Mouse (Mus musculus) limb, embryonic 10.5 days (tissue): ENCODE measurements around the gene Lifr. TPM values are rescaled to one million over a fixed set of nuclear protein-coding genes. Genes with fewer than 3 reads are reported as not detected.
A peak's percentile ranks its signal among the peaks of the same experiment; 100 is the strongest.

Source experiments
- DNase-seq: peaks from one replicate; pipeline ENCODE4 v3.0.0-alpha.2; 2017; ENCODE audit warnings: low spot score
- H3K27ac ChIP-seq: fragments of 300-500 bp; sonication (generic); 2 replicates; pipeline ENCODE4 v1.5.1; 2016; ENCODE audit warnings: mild to moderate bottlenecking
- H3K27me3 ChIP-seq: fragments of 300-500 bp; sonication (generic); 2 replicates; pipeline ENCODE4 v1.6.1; 2016; ENCODE audit warnings: low read depth, mild to moderate bottlenecking; ENCODE audit not compliant: poor library complexity, severe bottlenecking
- H3K36me3 ChIP-seq: fragments of 300-500 bp; sonication (generic); 2 replicates; pipeline ENCODE4 v1.6.1; 2016; ENCODE audit warnings: mild to moderate bottlenecking, moderate library complexity
- H3K4me1 ChIP-seq: fragments of 300-500 bp; sonication (generic); 2 replicates; pipeline ENCODE4 v1.6.1; 2016
- H3K4me3 ChIP-seq: fragments of 300-500 bp; sonication (generic); 2 replicates; pipeline ENCODE4 v1.5.1; 2016; ENCODE audit warnings: mild to moderate bottlenecking, moderate library complexity
- H3K9me3 ChIP-seq: fragments of 300-500 bp; sonication (generic); replicated peaks from 2 replicates; pipeline ENCODE4 v1.6.1; 2016; ENCODE audit warnings: mild to moderate bottlenecking
- WGBS: fragments of 180-500 bp; shearing (Covaris S2); methylation state at CpG from one replicate; pipeline ENCODE4 v1.1.7; 2016; 5-methylcytosine and 5-hydroxymethylcytosine counted together
- polyA plus RNA-seq: library from polyadenylated mRNA; unstranded; fragments of >200 nt; fragmentation: Nextera tagmentation; extraction: Ambion mirVana; gene quantifications from 2 replicates; pipeline ENCODE4 v1.2.1, GENCODE M21; 2016

The Lifr gene
- polyA plus RNA-seq, 1 experiment from 2014 or later, result 12.1 TPM

- WGBS, result 92% methylated on average over 6 of the region's 6 CpGs
- no peaks in the 10 kb centered on the region; the same call in none of the 2 replicates for H3K4me1 ChIP-seq
Observed at GRCm38 (mm10) chr15:7187682-7188081, 97.3 kb downstream of the Lifr start.

DNA sequence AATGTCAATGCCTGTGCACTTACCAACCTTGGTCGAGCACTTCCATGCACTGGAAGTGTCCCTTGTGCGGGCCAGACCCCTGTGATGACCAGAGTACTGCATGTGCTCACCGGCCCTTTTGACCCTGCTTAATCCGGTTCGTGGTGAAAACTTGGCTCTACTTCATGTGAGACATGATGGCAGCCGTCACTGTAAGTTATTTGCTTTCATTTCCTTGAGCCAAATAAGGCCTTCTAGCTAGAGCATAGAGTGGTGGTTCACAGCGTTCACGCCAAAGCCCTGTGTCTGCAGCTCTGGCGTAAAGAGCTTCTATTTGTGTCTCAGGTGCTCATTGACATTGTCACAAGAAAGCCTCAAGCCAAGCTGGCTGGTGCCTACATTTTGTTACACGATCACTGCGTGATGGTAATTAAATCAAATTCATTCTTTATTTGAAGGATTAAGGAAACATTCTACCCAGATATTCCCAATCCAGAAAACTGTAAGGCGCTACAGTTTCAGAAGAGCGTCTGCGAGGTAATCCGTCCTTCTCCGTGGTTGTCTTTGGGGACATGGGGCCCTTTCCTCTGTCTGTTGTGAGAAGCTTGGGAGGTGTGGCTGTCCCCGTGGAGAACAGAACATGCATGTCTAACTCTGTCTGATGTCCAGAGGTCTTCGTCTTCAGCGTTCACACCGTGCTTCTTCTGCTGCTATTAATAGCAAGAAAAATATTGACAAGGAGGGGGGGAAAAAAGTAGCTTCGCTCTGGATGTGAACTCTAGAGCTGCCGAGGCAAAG, 99.5 kb downstream of the Lifr start:
- DNase-seq, result no peak

More at GRCm38 (mm10) chr15:7187682-7188081, 97.3 kb downstream of the Lifr start:
- H3K27me3 ChIP-seq, result no peaks in the 10 kb centered on the region
- peaks cover 68% of the 10 kb centered on the region for H3K36me3 ChIP-seq
- H3K9me3 ChIP-seq, result no peaks in the 10 kb centered on the region
- DNase-seq, result no peak
- no peak overlapping the region for H3K27ac ChIP-seq
- H3K4me3 ChIP-seq, result no peak overlapping the region

DNA sequence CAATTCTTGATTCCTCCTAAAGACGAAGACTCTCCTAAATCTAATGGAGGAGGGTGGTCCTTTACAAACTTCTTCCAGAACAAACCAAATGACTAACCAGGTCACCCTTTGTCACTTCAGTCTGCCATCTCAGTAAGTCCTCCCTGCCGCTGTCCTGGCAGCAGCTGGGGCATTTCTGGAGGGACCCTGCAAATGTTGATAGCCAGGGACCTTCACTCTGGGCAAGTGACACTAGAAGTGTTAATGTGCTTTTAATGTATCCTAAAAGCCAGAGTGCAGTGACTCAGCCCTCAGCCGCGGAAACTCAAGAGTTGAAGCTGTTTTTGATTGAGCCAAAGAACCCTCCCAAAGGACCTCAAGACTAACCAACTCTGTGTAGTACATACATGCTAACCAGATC, 100.7 kb downstream of the Lifr start:
- H3K27ac ChIP-seq, result no peak overlapping the region
- no peaks in the 10 kb centered on the region for H3K9me3 ChIP-seq
- 79% methylated on average over 4 of the region's 4 CpGs for WGBS
- DNase-seq, result no peak
- H3K36me3 ChIP-seq, result peaks cover 43% of the 10 kb centered on the region
- H3K4me1 ChIP-seq, result peaks cover 29% of the 10 kb centered on the region
- H3K4me3 ChIP-seq, result no peak overlapping the region
- H3K27me3 ChIP-seq, result no peaks in the 10 kb centered on the region

More for the DNA sequence above, 99.5 kb downstream of the Lifr start:
- Histone ChIP-seq H3K27ac (no peak overlapping the region; the same call in 1 of the 2 replicates), H3K4me3 (no peak overlapping the region), H3K9me3 (no peaks in the 10 kb centered on the region), H3K27me3 (no peaks in the 10 kb centered on the region), H3K4me1 (peaks cover 18% of the 10 kb centered on the region), H3K36me3 (peaks cover 55% of the 10 kb centered on the region)
- WGBS, result 94% methylated on average over 22 of the region's 22 CpGs

DNA sequence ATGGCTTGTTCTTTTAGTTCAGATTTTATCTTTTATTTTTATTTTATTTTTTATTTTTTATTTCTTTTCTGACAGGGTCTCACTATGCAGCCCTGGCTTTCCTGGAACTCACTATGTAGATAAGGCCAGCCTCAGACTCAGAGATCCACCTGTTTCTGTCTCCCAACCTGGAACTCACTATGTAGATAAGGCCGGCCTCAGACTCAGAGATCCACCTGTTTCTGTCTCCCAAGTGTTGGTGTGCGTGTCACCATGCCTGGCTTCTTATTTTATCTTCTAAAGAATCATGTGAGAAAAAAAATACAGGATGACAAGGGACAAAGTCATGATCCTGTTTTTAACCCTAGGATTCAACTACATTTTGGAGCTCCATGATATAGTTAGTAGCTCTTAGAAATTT, 102.2 kb downstream of the Lifr start:
- no peak for DNase-seq
- Histone ChIP-seq H3K4me1 (peaks cover 31% of the 10 kb centered on the region), H3K36me3 (peaks cover 30% of the 10 kb centered on the region), H3K4me3 (no peak overlapping the region), H3K9me3 (no peaks in the 10 kb centered on the region), H3K27ac (no peak overlapping the region), H3K27me3 (no peaks in the 10 kb centered on the region)
- WGBS, result 89% methylated on average over 2 of the region's 2 CpGs

DNA sequence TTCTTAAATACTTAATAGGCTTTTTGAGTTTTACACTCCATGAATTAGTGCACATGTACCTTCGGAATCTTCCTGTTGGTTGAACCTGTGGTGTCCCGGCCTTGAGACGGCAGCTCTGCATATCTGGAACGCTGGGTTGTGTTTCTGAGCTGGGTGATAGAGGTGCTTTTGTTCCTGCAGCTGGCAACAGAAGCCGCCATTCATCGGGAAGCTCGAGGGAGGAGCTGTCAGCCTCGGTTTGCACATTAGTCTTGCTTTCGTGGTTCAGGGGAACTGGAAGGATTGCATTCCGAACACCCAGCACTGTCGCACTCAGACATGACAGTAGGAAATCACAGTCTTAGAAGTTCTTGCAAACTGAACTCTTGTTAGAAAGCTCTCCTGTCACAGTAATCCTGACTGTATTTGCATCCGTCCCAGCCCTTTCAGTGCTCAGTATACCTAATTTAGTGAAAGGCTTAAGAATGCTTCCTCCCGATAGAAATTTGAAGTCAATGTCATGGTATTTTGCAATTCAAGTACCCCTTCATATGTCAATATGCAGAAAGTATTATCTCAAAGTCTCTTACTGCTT, 103.8 kb downstream of the Lifr start:
- Histone ChIP-seq H3K36me3 (peaks cover 28% of the 10 kb centered on the region), H3K4me1 (peaks cover 46% of the 10 kb centered on the region), H3K27ac (peak overlapping the region; percentile 50; the same call in 1 of the 2 replicates), H3K4me3 (no peak overlapping the region), H3K9me3 (no peaks in the 10 kb centered on the region), H3K27me3 (no peaks in the 10 kb centered on the region)
- no peak for DNase-seq
- 41% methylated on average over 13 of the region's 13 CpGs for WGBS

DNA sequence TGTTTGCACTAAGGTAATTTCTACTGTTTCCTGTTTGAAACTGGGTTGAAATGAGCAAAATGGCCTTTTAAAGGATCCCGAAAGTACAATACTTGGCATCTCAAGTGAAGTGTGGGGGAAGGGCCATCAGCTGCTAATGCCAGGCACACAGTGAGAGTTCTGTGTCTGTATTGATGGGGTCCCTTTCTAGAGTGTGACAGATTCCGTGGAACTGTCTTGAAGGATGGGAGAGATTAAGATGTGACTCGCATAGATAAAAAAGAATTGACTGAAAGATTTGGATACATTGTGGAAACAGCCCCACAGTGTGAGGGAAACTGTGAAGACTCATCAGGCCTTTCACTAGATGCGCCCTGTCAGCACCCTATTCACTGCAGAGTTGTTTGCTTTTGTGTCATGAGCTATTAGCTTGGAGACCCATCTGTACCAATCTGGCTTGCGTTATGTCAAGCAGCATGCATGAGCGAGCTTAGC, 104.4 kb downstream of the Lifr start:
- H3K27me3 ChIP-seq, result no peaks in the 10 kb centered on the region
- DNase-seq, result no peak
- H3K9me3 ChIP-seq, result no peaks in the 10 kb centered on the region
- H3K36me3 ChIP-seq, result peaks cover 23% of the 10 kb centered on the region
- no peak overlapping the region for H3K4me3 ChIP-seq
- peaks cover 51% of the 10 kb centered on the region for H3K4me1 ChIP-seq
- peak overlapping the region; percentile 44; the same call in 1 of the 2 replicates for H3K27ac ChIP-seq
- WGBS, result 67% methylated on average over 6 of the region's 6 CpGs

DNA sequence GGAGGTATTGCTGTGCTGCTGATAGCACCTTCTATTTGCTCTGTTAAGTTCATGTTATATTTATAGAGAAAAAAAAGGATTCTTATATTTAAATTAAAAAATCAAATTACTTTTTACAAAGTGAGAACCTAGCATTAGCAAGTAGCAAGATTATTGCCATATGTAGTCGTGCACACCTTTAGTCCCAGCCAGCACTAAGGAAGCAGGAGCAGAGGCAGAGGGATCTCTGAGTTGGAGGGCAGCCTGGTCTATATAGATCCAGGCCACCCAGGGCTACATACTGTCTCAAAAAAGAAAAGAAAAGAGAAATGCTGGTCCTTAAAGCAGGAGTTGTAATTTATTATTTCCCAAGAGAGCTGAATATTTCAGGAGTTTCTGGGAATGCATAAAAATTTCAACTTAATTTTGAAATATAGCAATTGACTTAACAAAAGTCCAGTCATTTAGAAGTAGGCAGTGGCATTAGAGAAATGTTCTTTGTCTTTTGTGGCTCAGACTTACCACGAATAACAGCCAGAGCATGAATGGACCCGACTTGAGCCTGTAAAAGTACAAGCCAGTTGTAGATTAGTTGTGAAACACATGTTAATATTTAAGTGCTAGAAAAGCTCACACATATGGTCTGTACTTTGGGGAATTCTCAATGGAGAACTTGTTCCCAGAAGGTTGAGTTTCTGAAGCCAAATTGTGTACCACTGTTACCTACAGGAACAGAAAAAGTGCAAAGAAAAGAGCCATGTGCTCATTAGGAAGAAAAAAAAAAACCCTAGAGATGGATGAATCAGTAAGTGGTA, 107.4 kb downstream of the Lifr start:
- WGBS, result 78% methylated on average over 3 of the region's 3 CpGs
- H3K36me3 ChIP-seq, result no peaks in the 10 kb centered on the region
- no peaks in the 10 kb centered on the region for H3K9me3 ChIP-seq
- peak overlapping the region; percentile 50; the same call in 1 of the 2 replicates for H3K27ac ChIP-seq
- no peak overlapping the region for H3K4me3 ChIP-seq
- H3K4me1 ChIP-seq, result peaks cover 67% of the 10 kb centered on the region
- H3K27me3 ChIP-seq, result no peaks in the 10 kb centered on the region
- DNase-seq, result no peak

DNA sequence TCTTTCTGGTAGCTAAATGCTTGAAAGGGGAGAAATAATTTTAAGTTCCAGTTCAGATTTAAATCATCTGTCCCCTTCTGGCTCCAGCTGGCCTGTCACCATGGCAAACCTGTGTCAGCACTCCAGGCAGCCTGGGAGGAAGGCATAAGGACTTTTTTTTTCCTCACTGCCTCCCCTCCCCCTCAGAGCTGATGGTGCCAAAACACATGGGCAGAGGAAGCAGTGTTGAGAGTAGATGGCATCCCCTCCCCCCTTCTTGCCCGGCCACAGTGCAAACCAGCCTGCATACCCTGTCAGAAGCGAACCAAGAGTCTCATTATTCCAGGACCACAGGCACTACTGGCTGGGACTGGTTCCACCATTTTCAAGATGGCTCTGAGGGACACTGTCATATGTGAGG, 108.4 kb downstream of the Lifr start:
- Histone ChIP-seq H3K27me3 (no peaks in the 10 kb centered on the region), H3K9me3 (no peaks in the 10 kb centered on the region), H3K4me3 (no peak overlapping the region), H3K4me1 (peaks cover 66% of the 10 kb centered on the region), H3K36me3 (no peaks in the 10 kb centered on the region), H3K27ac (peak overlapping the region; percentile 67)
- 61% methylated on average over 2 of the region's 2 CpGs for WGBS
- no peak for DNase-seq

DNA sequence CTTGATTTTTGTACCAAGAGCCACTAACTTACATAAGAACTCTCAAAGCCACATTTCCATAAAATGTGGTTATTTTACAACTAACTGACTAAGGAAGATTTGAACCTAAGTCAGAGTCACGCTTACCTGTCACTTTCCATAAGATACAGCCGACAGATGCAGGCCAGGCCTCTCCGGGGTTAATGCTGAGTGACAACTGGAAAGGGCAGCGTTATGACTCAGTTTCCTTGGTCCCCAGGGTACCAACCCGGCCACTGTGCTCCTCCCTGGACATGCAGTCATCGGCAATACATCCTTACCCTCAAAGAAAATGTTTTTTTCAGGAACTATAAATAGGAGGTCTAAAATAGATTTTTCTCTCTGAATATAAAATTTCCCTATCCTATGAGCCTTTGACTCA, 109.9 kb downstream of the Lifr start:
- no peaks in the 10 kb centered on the region for H3K27me3 ChIP-seq
- peaks cover 64% of the 10 kb centered on the region for H3K4me1 ChIP-seq
- DNase-seq, result no peak
- no peaks in the 10 kb centered on the region for H3K9me3 ChIP-seq
- no peaks in the 10 kb centered on the region for H3K36me3 ChIP-seq
- 77% methylated on average over 6 of the region's 6 CpGs for WGBS
- no peak overlapping the region for H3K27ac ChIP-seq
- no peak overlapping the region for H3K4me3 ChIP-seq

DNA sequence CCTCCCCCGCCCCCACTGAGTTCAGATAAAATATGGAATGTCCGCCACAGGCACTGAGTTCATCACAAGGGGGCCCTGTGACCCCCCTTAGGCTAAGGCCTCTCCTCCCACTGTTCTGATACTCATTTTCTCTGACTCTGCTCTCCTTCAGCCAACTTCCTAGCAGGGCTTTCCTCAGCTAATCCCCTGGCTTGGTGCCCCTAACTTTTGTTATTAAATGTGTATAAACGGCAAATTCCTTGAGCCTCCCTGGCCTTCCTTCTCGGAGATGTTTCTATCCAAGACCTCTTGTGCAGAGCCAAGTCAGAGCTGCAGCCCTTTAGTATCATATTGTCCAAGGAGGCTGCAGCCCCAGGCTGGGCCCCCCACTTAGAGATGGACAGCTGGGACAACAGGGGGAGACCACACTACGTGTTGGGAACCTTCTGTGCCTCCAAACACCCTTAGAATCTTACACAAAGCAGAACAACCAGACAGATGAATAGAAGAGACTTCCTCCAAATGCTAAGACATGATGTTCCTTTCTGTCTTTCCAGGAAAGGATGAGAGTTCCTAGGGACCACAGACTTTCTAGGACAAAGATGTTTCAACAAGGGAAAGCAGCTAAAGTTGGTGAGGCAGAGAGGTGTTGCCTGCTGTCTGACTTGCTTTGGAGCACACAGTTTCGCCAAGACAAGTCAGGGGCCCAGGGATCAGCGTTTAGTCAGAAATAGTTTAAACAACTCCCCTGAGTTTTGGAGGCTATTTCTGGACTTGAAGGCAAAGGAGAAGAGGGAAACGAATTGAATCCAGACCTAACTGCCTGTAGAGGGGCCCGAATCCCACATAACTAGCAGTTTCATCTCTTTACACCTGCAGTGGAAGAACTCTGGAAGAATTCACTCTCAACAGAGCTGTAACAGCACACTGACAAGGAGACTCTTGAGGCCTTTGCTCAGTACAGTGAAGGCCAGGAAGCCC, 111.3 kb downstream of the Lifr start:
- Histone ChIP-seq H3K27ac (peak overlapping the region; percentile 57), H3K36me3 (no peaks in the 10 kb centered on the region), H3K27me3 (no peaks in the 10 kb centered on the region), H3K4me1 (peaks cover 70% of the 10 kb centered on the region), H3K4me3 (no peak overlapping the region), H3K9me3 (no peaks in the 10 kb centered on the region)
- WGBS, result 73% methylated on average over 9 of the region's 9 CpGs
- DNase-seq, result no peak

- DNase-seq, result no peak
- Histone ChIP-seq H3K4me3 (no peak overlapping the region), H3K36me3 (0 out of 2 replicates have a peak, but pooled peaks cover 6% of the 10 kb centered on the region), H3K4me1 (peaks cover 69% of the 10 kb centered on the region), H3K27ac (peak overlapping the region; percentile 62; the same call in 1 of the 2 replicates), H3K9me3 (no peaks in the 10 kb centered on the region), H3K27me3 (no peaks in the 10 kb centered on the region)
- 95% methylated on average over 5 of the region's 5 CpGs for WGBS
Observed at GRCm38 (mm10) chr15:7202981-7203380, 112.6 kb downstream of the Lifr start.
